Mouse (Mus musculus): Measurements from ENCODE around the gene Kpna6. TPM values are rescaled to one million over a fixed set of nuclear protein-coding genes. Genes with fewer than 3 reads are reported as not detected.
A peak's percentile ranks its signal among the peaks of the same experiment; 100 is the strongest.

Kpna6 gene
- polyA plus RNA-seq, 1 experiment from 2014 or later: 8.3 TPM

GRCm38 (mm10) chr4:129626035-129626434, 46.5 kb downstream of the Kpna6 start:
- no peaks in the 10 kb centered on the region for H3K27me3 ChIP-seq (replicated peaks; ENCODE audit: control insufficient read depth, insufficient read depth, low read length)

GRCm38 (mm10) chr4:129625496-129625895, 47.1 kb downstream of the Kpna6 start:
- no peak for TF ChIP-seq CTCF (IDR thresholded peaks at IDR 0.05; ENCODE audit: low read depth)
- Histone ChIP-seq H3K4me3 (ENCODE audit: low read depth, low read length) (no peak overlapping the region), H3K9me3 (ENCODE audit: control insufficient read depth) (no peaks in the 10 kb centered on the region), H3K36me3 (ENCODE audit: control insufficient read depth, insufficient read depth) (peaks cover 40% of the 10 kb centered on the region), H3K4me1 (replicated peaks; ENCODE audit: control insufficient read depth, insufficient read depth, low read length) (peaks cover 12% of the 10 kb centered on the region; the same call in 1 of the 2 replicates), H3K27ac (ENCODE audit: low read depth, low read length) (no peak overlapping the region), H3K27me3 (replicated peaks; ENCODE audit: control insufficient read depth, insufficient read depth, low read length) (no peaks in the 10 kb centered on the region), H3K9ac (ENCODE audit: low read depth, low read length) (no peak overlapping the region), H3K4me2 (replicated peaks; ENCODE audit: low read depth) (peak overlapping the region; percentile 86; the same call in 1 of the 2 replicates)
- ATAC-seq: no peak
- WGBS: 47% methylated on average over 4 of the region's 4 CpGs

More at GRCm38 (mm10) chr4:129626035-129626434, 46.5 kb downstream of the Kpna6 start:
- Histone ChIP-seq H3K4me1 (replicated peaks; ENCODE audit: control insufficient read depth, insufficient read depth, low read length) (peaks cover 12% of the 10 kb centered on the region; the same call in 1 of the 2 replicates), H3K9me3 (ENCODE audit: control insufficient read depth) (no peaks in the 10 kb centered on the region), H3K4me3 (ENCODE audit: low read depth, low read length) (no peak overlapping the region), H3K27ac (ENCODE audit: low read depth, low read length) (no peak overlapping the region), H3K9ac (ENCODE audit: low read depth, low read length) (no peak overlapping the region), H3K36me3 (ENCODE audit: control insufficient read depth, insufficient read depth) (peaks cover 44% of the 10 kb centered on the region), H3K4me2 (replicated peaks; ENCODE audit: low read depth) (no peak overlapping the region)
- 74% methylated on average over 6 of the region's 6 CpGs for WGBS
- no peak for TF ChIP-seq CTCF (IDR thresholded peaks at IDR 0.05; ENCODE audit: low read depth)
- no peak for ATAC-seq

GRCm38 (mm10) chr4:129625029-129625370, 47.6 kb downstream of the Kpna6 start:
- peak overlapping the region; percentile 86 for H3K4me2 ChIP-seq (replicated peaks; ENCODE audit: low read depth)
- H3K9ac ChIP-seq (ENCODE audit: low read depth, low read length): 0 out of 2 replicates have a peak overlapping the region, but pooled peaks have one; percentile 17
- H3K27ac ChIP-seq (ENCODE audit: low read depth, low read length): peak overlapping the region; percentile 86
- no peaks in the 10 kb centered on the region for H3K27me3 ChIP-seq (replicated peaks; ENCODE audit: control insufficient read depth, insufficient read depth, low read length)
- no peaks in the 10 kb centered on the region for H3K9me3 ChIP-seq (ENCODE audit: control insufficient read depth)
- 16% methylated on average over 6 of the region's 6 CpGs for WGBS
- peaks cover 35% of the 10 kb centered on the region for H3K36me3 ChIP-seq (ENCODE audit: control insufficient read depth, insufficient read depth)
- 0 out of 2 replicates have a peak, but pooled peaks have one; percentile 2 for ATAC-seq
- peak overlapping the region; percentile 64 for H3K4me3 ChIP-seq (ENCODE audit: low read depth, low read length)
- no peak for TF ChIP-seq CTCF (IDR thresholded peaks at IDR 0.05; ENCODE audit: low read depth)
- H3K4me1 ChIP-seq (replicated peaks; ENCODE audit: control insufficient read depth, insufficient read depth, low read length): peaks cover 12% of the 10 kb centered on the region; the same call in 1 of the 2 replicates

- Histone ChIP-seq H3K9me3 (ENCODE audit: control insufficient read depth) (no peaks in the 10 kb centered on the region), H3K4me1 (replicated peaks; ENCODE audit: control insufficient read depth, insufficient read depth, low read length) (peaks cover 12% of the 10 kb centered on the region; the same call in 1 of the 2 replicates), H3K27ac (ENCODE audit: low read depth, low read length) (peak overlapping the region; percentile 86), H3K4me2 (replicated peaks; ENCODE audit: low read depth) (peak overlapping the region; percentile 86), H3K9ac (ENCODE audit: low read depth, low read length) (peak overlapping the region; percentile 67), H3K27me3 (replicated peaks; ENCODE audit: control insufficient read depth, insufficient read depth, low read length) (no peaks in the 10 kb centered on the region), H3K4me3 (ENCODE audit: low read depth, low read length) (peak overlapping the region; percentile 64), H3K36me3 (ENCODE audit: control insufficient read depth, insufficient read depth) (peaks cover 29% of the 10 kb centered on the region)
- no peak for TF ChIP-seq CTCF (IDR thresholded peaks at IDR 0.05; ENCODE audit: low read depth)
- peak; percentile 86 for ATAC-seq
- 2% methylated on average over 18 of the region's 18 CpGs for WGBS
Observed at GRCm38 (mm10) chr4:129624281-129625028, 48.1 kb downstream of the Kpna6 start.

DNA sequence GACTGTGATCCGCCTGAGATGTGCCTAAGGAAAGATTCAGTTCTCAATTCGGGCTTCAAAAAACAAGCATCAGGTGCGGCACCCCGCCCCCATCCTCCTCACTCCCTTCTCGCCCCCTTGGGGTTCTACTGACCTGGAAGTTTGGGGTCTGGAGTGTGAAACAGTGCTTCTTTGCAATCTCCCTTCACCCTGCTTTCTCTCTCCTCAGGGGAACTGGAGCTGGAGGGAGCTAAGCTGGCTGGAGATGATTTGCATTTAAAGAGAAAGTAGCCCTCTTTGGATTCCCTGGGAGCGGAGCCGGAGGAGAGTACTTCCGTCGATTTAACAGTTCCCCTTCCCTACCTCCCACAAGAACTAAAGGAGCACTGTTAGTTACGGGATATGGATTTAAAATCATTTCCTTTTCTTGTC, 48.9 kb downstream of the Kpna6 start, which contains the start of gene Ccdc28b:
TSS of gene Ccdc28b (minus strand) at position 267 of the 411 bp plus-strand sequence.
- Histone ChIP-seq H3K36me3 (ENCODE audit: control insufficient read depth, insufficient read depth) (peaks cover 22% of the 10 kb centered on the region), H3K9ac (ENCODE audit: low read depth, low read length) (peak within 1 kb of the TSS; percentile 67), H3K4me2 (replicated peaks; ENCODE audit: low read depth) (peak within 1 kb of the TSS; percentile 86), H3K27ac (ENCODE audit: low read depth, low read length) (peak within 1 kb of the TSS; percentile 86), H3K27me3 (replicated peaks; ENCODE audit: control insufficient read depth, insufficient read depth, low read length) (no peaks in the 10 kb centered on the region), H3K4me1 (replicated peaks; ENCODE audit: control insufficient read depth, insufficient read depth, low read length) (peaks cover 12% of the 10 kb centered on the region; the same call in 1 of the 2 replicates), H3K9me3 (ENCODE audit: control insufficient read depth) (no peaks in the 10 kb centered on the region), H3K4me3 (ENCODE audit: low read depth, low read length) (peak within 1 kb of the TSS; percentile 64)
- WGBS: 0% methylated on average over 10 of the region's 10 CpGs
- no peak for TF ChIP-seq CTCF (IDR thresholded peaks at IDR 0.05; ENCODE audit: low read depth)
- no peak for ATAC-seq

GRCm38 (mm10) chr4:129622803-129623535, 49.6 kb downstream of the Kpna6 start:
- Histone ChIP-seq H3K27ac (ENCODE audit: low read depth, low read length) (peak overlapping the region; percentile 86), H3K4me3 (ENCODE audit: low read depth, low read length) (peak overlapping the region; percentile 64), H3K36me3 (ENCODE audit: control insufficient read depth, insufficient read depth) (peaks cover 15% of the 10 kb centered on the region), H3K4me1 (replicated peaks; ENCODE audit: control insufficient read depth, insufficient read depth, low read length) (peaks cover 18% of the 10 kb centered on the region), H3K9me3 (ENCODE audit: control insufficient read depth) (no peaks in the 10 kb centered on the region), H3K27me3 (replicated peaks; ENCODE audit: control insufficient read depth, insufficient read depth, low read length) (no peaks in the 10 kb centered on the region), H3K4me2 (replicated peaks; ENCODE audit: low read depth) (peak overlapping the region; percentile 86), H3K9ac (ENCODE audit: low read depth, low read length) (peak overlapping the region; percentile 67; the same call in 1 of the 2 replicates)
- 24% methylated on average over 8 of the region's 8 CpGs for WGBS
- ATAC-seq: no peak
- TF ChIP-seq CTCF (IDR thresholded peaks at IDR 0.05; ENCODE audit: low read depth): no peak

Data from intestine, postnatal 0 days (tissue).